ENCODE assay signal across 8 mouse cellular contexts in the genomic region with DNA sequence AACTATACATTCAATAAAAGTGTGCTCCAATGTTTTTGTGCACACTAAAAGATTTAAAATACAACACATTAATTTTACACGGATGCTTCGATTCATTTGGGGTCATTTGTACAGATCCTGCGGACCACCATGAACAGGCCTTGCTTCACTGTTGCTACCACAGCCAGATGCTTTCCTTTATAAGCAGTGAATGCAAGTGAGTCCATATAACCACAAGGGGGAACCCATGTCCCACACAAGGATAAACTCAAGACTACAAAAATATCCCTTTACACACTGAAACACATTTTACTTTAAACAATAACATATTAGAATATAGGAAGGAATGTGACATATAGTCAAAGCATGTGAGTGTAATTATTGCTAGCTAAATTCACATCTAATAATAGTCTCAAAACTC.
DNase-seq lines count a peak whose midpoint lies in the region; ATAC-seq and TF ChIP-seq lines count a peak whose summit lies in the region.

No protein-coding gene starts in this region.

- H3K4me2 ChIP-seq in hindbrain, embryonic 13.5 days, result no peak overlapping the region

- H3K9ac ChIP-seq in hindbrain, embryonic 13.5 days, result no peak overlapping the region

- H3K36me3 ChIP-seq in hindbrain, embryonic 13.5 days, result no peaks in the 10 kb centered on the region

- WGBS in hindbrain, embryonic 13.5 days, result 70% methylated on average over 3 of the region's 3 CpGs

- no peaks in the 10 kb centered on the region for H3K4me1 ChIP-seq in hindbrain, embryonic 13.5 days (replicated peaks)

- DNase-seq in gastrocnemius, adult 2 months, result no peak
- no peak for DNase-seq in gastrocnemius, postnatal 14 days
- peak; percentile 54 for DNase-seq in thymus, postnatal 14 days
- DNase-seq in thymus, postnatal 4 days, result no peak
- DNase-seq in urinary bladder, postnatal 36 days (ENCODE audit: low spot score in 2 of 2), result no peak
- no peak for DNase-seq in cerebellum, adult 11-12 months

- peak; percentile 28; the same call in 1 of the 2 replicates for TF ChIP-seq CTCF in gastrocnemius, adult 2 months (IDR thresholded peaks at IDR 0.05)

- ATAC-seq in hindbrain, embryonic 13.5 days (ENCODE audit: low FRiP score), result peak; percentile 71; the same call in 1 of the 2 replicates
- peak; percentile 69 for ATAC-seq in megakaryocyte progenitor cell, adult 5-6 weeks (replicated peaks; ENCODE audit: poor library complexity)

- no peaks in the 10 kb centered on the region for H3K27me3 ChIP-seq in hindbrain, embryonic 13.5 days

- H3K9me3 ChIP-seq in hindbrain, embryonic 13.5 days, result no peaks in the 10 kb centered on the region

- no peak overlapping the region for H3K4me3 ChIP-seq in gastrocnemius, adult 2 months
- no peak overlapping the region for H3K4me3 ChIP-seq in hindbrain, embryonic 13.5 days

- intact Hi-C loops in gastrocnemius, adult 2 months (cut with DNase I), result no loop called here
- intact Hi-C loops in gastrocnemius, postnatal 14 days (cut with DNase I; ENCODE audit: low total_unique reads), result no loop called here

- H3K27ac ChIP-seq in gastrocnemius, adult 2 months, result no peak overlapping the region
- H3K27ac ChIP-seq in hindbrain, embryonic 13.5 days, result no peak overlapping the region
